Mouse (Mus musculus): ENCODE measurements around the gene Rec114.

Gene Rec114

GRCm38 (mm10) chr9:58718964-58719363 is 24.8 kb downstream of the Rec114 start:
- no peak for DNase-seq (ENCODE audit: low read depth, low spot score)

GRCm38 (mm10) chr9:58716886-58717285 is 26.9 kb downstream of the Rec114 start:
- no peak for DNase-seq (ENCODE audit: low read depth, low spot score)

GRCm38 (mm10) chr9:58710642-58711041 is 33.1 kb downstream of the Rec114 start:
- no peak for DNase-seq (ENCODE audit: low read depth, low spot score)

GRCm38 (mm10) chr9:58709939-58710338 is 33.8 kb downstream of the Rec114 start:
- DNase-seq (ENCODE audit: low read depth, low spot score) = no peak

GRCm38 (mm10) chr9:58707796-58708195 is 36.0 kb downstream of the Rec114 start:
- no peak for DNase-seq (ENCODE audit: low read depth, low spot score)

GRCm38 (mm10) chr9:58706024-58706423 is 37.7 kb downstream of the Rec114 start:
- no peak for DNase-seq (ENCODE audit: low read depth, low spot score)

GRCm38 (mm10) chr9:58703766-58704165 is 40.0 kb downstream of the Rec114 start:
- no peak for DNase-seq (ENCODE audit: low read depth, low spot score)

- DNase-seq (ENCODE audit: low read depth, low spot score) = no peak
These were observed 42.0 kb downstream of the Rec114 start for GRCm38 (mm10) chr9:58701751-58702150.

- no peak for DNase-seq (ENCODE audit: low read depth, low spot score)
These were observed 45.3 kb downstream of the Rec114 start for GRCm38 (mm10) chr9:58698486-58698885.

GRCm38 (mm10) chr9:58691471-58691870 is 52.3 kb downstream of the Rec114 start:
- DNase-seq (ENCODE audit: low read depth, low spot score) = no peak

- no peak for DNase-seq (ENCODE audit: low read depth, low spot score)
These were observed 53.1 kb downstream of the Rec114 start for GRCm38 (mm10) chr9:58690701-58691100.

- DNase-seq (ENCODE audit: low read depth, low spot score) = no peak
These were observed 55.7 kb downstream of the Rec114 start for GRCm38 (mm10) chr9:58688076-58688475.

- DNase-seq (ENCODE audit: low read depth, low spot score) = no peak
These were observed 58.5 kb downstream of the Rec114 start for GRCm38 (mm10) chr9:58685290-58685689.

- DNase-seq (ENCODE audit: low read depth, low spot score) = no peak
These were observed 60.4 kb downstream of the Rec114 start for GRCm38 (mm10) chr9:58683372-58683771.

- DNase-seq (ENCODE audit: low read depth, low spot score) = no peak
These were observed 61.7 kb downstream of the Rec114 start for GRCm38 (mm10) chr9:58682106-58682505.

GRCm38 (mm10) chr9:58681411-58681810 is 62.4 kb downstream of the Rec114 start:
- DNase-seq (ENCODE audit: low read depth, low spot score) = no peak

GRCm38 (mm10) chr9:58675371-58675770 is 68.4 kb downstream of the Rec114 start:
- no peak for DNase-seq (ENCODE audit: low read depth, low spot score)

GRCm38 (mm10) chr9:58674736-58675135 is 69.0 kb downstream of the Rec114 start:
- DNase-seq (ENCODE audit: low read depth, low spot score) = no peak

- no peak for DNase-seq (ENCODE audit: low read depth, low spot score)
These were observed 71.3 kb downstream of the Rec114 start for GRCm38 (mm10) chr9:58672474-58672873.

- DNase-seq (ENCODE audit: low read depth, low spot score) = no peak
These were observed 73.9 kb downstream of the Rec114 start for GRCm38 (mm10) chr9:58669819-58670218.

- DNase-seq (ENCODE audit: low read depth, low spot score) = no peak
These were observed 74.7 kb downstream of the Rec114 start for GRCm38 (mm10) chr9:58669071-58669470.

GRCm38 (mm10) chr9:58668171-58668570 is 75.6 kb downstream of the Rec114 start:
- DNase-seq (ENCODE audit: low read depth, low spot score) = no peak

- no peak for DNase-seq (ENCODE audit: low read depth, low spot score)
These were observed 76.5 kb downstream of the Rec114 start for GRCm38 (mm10) chr9:58667244-58667643.

GRCm38 (mm10) chr9:58666191-58666590 is 77.6 kb downstream of the Rec114 start:
- DNase-seq (ENCODE audit: low read depth, low spot score) = no peak

All from brain, embryonic 18.5 days (tissue).